Mouse (Mus musculus) bone marrow, adult 2 months (tissue): ENCODE measurements at regions not wholly inside any gene's neighbourhood (a gene's known extent, or its start where the extent isn't known, plus 50 kb on each side); places are given as distances from the start of the nearest gene placed in this dataset.

Source experiments
- H3K27ac ChIP-seq: fragments of 200-500 bp; 2 replicates; pipeline ENCODE4 v1.5.1; 2012; ENCODE audit warnings: low read depth, mild to moderate bottlenecking, control low read depth, inconsistent platforms, low read length; ENCODE audit not compliant: control insufficient read depth, poor library complexity, insufficient read depth
- H3K4me1 ChIP-seq: fragments of 200-500 bp; 2 replicates; pipeline ENCODE4 v1.6.1; 2011; ENCODE audit warnings: low read length; ENCODE audit not compliant: control insufficient read depth, insufficient read depth
- H3K4me3 ChIP-seq: fragments of 200-500 bp; replicated peaks from 2 replicates; pipeline ENCODE3; 2011; ENCODE audit warnings: mild to moderate bottlenecking, low read depth, low read length, control low read depth; ENCODE audit not compliant: control insufficient read depth
- CTCF ChIP-seq: fragments of 200-500 bp; IDR thresholded peaks from 2 replicates; pipeline ENCODE4 v1.5.1; 2011; ENCODE audit warnings: low read length, control low read depth; ENCODE audit not compliant: control insufficient read depth, insufficient read depth
- POLR2A ChIP-seq: fragments of 200-500 bp; IDR thresholded peaks from 2 replicates; pipeline ENCODE4 v1.6.1; 2011; ENCODE audit warnings: low read depth, mild to moderate bottlenecking, control low read depth, low read length, borderline replicate concordance; ENCODE audit not compliant: control insufficient read depth
- WGBS: fragments of 180-500 bp; shearing (Covaris S2); methylation state at CpG from one replicate; pipeline ENCODE4 v1.1.7; 2018; 5-methylcytosine and 5-hydroxymethylcytosine counted together

GRCm38 (mm10) chr2:129961522-129961921, 50.6 kb upstream of the Tgm3 start:
- 30% methylated on average over 5 of the region's 5 CpGs for WGBS
- Histone ChIP-seq H3K27ac (no peak overlapping the region), H3K4me1 (no peaks in the 10 kb centered on the region), H3K4me3 (no peak overlapping the region)
- TF ChIP-seq POLR2A (no peak), CTCF (no peak)
